Mouse (Mus musculus): ENCODE data around the gene Hecw1. TPM values are rescaled to one million over a fixed set of nuclear protein-coding genes. Genes with fewer than 3 reads are reported as not detected.

The Hecw1 gene
- polyA plus RNA-seq, 1 experiment: not detected

DNA sequence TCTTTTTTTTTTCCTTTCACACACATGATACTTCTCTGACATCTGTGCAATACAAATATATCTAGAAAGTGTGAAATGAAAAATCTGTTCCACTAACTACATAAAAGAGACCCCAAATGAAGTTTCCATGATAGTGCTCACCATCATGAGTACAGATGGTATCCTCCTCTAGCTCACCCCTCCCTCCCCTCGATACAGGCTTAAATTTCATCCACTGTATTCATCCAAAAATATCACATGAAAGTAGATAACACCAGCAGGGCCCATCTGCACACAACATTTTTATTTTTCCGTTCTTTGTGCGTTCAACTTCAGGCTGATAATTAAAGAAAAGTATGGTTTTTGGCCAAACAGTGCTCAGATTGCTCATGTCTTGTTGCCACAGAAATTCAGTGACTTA lies 5.5 kb downstream of the Hecw1 start:
- Histone ChIP-seq H3K36me3 (ENCODE audit: control insufficient read depth, insufficient read depth, low read length) (no peaks in the 10 kb centered on the region), H3K27ac (ENCODE audit: insufficient read depth, low read depth, low read length) (no peak overlapping the region), H3K4me1 (ENCODE audit: control insufficient read depth, insufficient read depth, insufficient read length, low read length) (no peaks in the 10 kb centered on the region), H3K4me3 (ENCODE audit: low read depth, low read length) (no peak overlapping the region), H3K27me3 (ENCODE audit: control insufficient read depth, insufficient read depth, low read length) (peaks cover 3% of the 10 kb centered on the region; the same call in 1 of the 2 replicates)
- 76% methylated on average over 3 of the region's 3 CpGs for WGBS
- TF ChIP-seq POLR2A (IDR thresholded peaks at IDR 0.05; ENCODE audit: low read depth, low read length): no peak
- TF ChIP-seq CTCF (IDR thresholded peaks at IDR 0.05; ENCODE audit: extremely low read depth, insufficient read length, insufficient replicate concordance, low read depth, low read length): no peak

DNA sequence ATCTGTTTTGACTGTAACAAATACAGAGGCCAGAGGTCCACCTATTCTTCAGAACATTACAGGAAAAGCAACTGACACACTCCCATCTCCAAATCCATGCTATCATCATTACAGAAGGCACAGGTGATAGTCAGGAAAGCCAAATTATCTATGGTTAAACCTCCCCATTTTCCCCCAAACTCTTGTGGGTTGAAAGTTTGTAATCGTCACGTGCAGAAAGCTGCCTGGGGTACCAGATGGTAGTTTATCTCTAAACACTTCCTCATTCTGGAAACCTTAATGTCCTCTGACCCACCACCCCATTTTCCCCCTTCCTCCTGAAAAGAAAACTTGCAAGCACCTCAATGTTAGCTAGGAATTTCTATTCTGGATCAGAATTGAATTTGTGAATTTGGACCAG lies 7.9 kb downstream of the Hecw1 start:
- no peaks in the 10 kb centered on the region for H3K4me1 ChIP-seq (ENCODE audit: control insufficient read depth, insufficient read depth, insufficient read length, low read length)
- no peak overlapping the region for H3K4me3 ChIP-seq (ENCODE audit: low read depth, low read length)
- H3K36me3 ChIP-seq (ENCODE audit: control insufficient read depth, insufficient read depth, low read length): no peaks in the 10 kb centered on the region
- TF ChIP-seq POLR2A (IDR thresholded peaks at IDR 0.05; ENCODE audit: low read depth, low read length) (no peak), CTCF (IDR thresholded peaks at IDR 0.05; ENCODE audit: extremely low read depth, insufficient read length, insufficient replicate concordance, low read depth, low read length) (no peak)
- H3K27me3 ChIP-seq (ENCODE audit: control insufficient read depth, insufficient read depth, low read length): no peaks in the 10 kb centered on the region
- 69% methylated on average over 2 of the region's 2 CpGs for WGBS
- H3K27ac ChIP-seq (ENCODE audit: insufficient read depth, low read depth, low read length): no peak overlapping the region

DNA sequence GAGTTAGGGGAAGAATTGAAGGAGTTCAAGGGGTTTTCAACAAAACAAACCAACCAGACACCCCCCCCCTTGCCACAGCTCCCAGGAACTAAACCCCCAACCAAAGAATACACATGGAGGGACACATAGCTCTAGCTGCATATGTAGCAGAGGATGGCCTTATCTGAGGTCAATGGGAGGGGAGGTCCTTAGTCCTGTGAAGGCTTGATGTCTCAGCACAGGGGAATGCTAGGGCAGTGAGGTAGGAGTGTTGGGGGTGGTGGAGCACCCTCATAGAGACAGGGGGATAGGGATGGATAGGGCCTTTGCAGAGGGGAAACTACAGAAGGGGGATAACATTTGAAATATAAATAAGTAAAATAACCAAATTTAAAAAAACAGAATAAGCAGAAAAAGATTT lies 9.1 kb downstream of the Hecw1 start:
- Histone ChIP-seq H3K4me3 (ENCODE audit: low read depth, low read length) (no peak overlapping the region), H3K4me1 (ENCODE audit: control insufficient read depth, insufficient read depth, insufficient read length, low read length) (no peaks in the 10 kb centered on the region), H3K27ac (ENCODE audit: insufficient read depth, low read depth, low read length) (no peak overlapping the region), H3K27me3 (ENCODE audit: control insufficient read depth, insufficient read depth, low read length) (no peaks in the 10 kb centered on the region), H3K36me3 (ENCODE audit: control insufficient read depth, insufficient read depth, low read length) (no peaks in the 10 kb centered on the region)
- TF ChIP-seq POLR2A (IDR thresholded peaks at IDR 0.05; ENCODE audit: low read depth, low read length) (no peak), CTCF (IDR thresholded peaks at IDR 0.05; ENCODE audit: extremely low read depth, insufficient read length, insufficient replicate concordance, low read depth, low read length) (no peak)

DNA sequence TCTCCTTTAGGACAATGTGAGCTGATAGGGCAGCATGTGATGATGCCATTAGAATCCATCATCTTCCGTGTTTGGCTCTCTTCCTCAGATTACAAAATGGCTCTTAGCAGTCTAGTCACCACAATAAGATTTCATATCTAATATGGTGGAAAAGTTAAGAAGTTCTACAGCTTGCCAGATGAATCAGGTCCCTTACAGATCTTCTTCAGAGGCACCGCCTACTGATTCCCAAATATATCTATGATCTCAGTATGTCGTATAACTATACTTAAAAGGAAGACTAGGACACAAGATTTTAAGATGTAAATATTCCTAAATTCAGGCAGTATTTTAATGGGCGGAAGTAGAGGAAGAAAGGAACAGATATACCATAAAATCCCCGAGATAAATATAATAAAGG lies 16.3 kb downstream of the Hecw1 start:
- no peaks in the 10 kb centered on the region for H3K27me3 ChIP-seq (ENCODE audit: control insufficient read depth, insufficient read depth, low read length)
- TF ChIP-seq CTCF (IDR thresholded peaks at IDR 0.05; ENCODE audit: extremely low read depth, insufficient read length, insufficient replicate concordance, low read depth, low read length): no peak
- TF ChIP-seq POLR2A (IDR thresholded peaks at IDR 0.05; ENCODE audit: low read depth, low read length): no peak
- no peaks in the 10 kb centered on the region for H3K36me3 ChIP-seq (ENCODE audit: control insufficient read depth, insufficient read depth, low read length)
- H3K4me3 ChIP-seq (ENCODE audit: low read depth, low read length): no peak overlapping the region
- H3K27ac ChIP-seq (ENCODE audit: insufficient read depth, low read depth, low read length): no peak overlapping the region
- H3K4me1 ChIP-seq (ENCODE audit: control insufficient read depth, insufficient read depth, insufficient read length, low read length): no peaks in the 10 kb centered on the region
- WGBS: 85% methylated on average over 5 of the region's 5 CpGs

DNA sequence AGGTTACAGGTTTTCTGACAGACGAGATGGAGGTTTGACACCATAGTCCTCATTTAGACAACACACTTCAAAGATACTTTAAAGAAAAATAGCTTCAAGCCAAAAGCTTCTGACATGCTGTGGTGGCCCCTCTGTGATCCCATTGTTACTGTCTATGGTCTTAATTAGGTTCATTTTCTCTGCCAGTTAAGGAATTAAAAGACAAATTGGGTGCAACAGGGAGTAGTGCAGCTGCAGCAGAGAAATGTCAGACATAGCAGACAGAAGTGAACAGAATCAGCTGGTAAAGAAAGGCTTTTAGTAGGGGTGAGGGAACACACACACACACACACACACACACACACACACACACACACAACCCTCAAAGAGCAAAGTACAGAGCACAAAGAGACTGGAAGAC lies 22.8 kb downstream of the Hecw1 start:
- 43% methylated on average over 1 of the region's 1 CpGs for WGBS
- Histone ChIP-seq H3K4me3 (ENCODE audit: low read depth, low read length) (no peak overlapping the region), H3K27me3 (ENCODE audit: control insufficient read depth, insufficient read depth, low read length) (no peaks in the 10 kb centered on the region), H3K4me1 (ENCODE audit: control insufficient read depth, insufficient read depth, insufficient read length, low read length) (no peaks in the 10 kb centered on the region), H3K27ac (ENCODE audit: insufficient read depth, low read depth, low read length) (no peak overlapping the region), H3K36me3 (ENCODE audit: control insufficient read depth, insufficient read depth, low read length) (no peaks in the 10 kb centered on the region)
- TF ChIP-seq POLR2A (IDR thresholded peaks at IDR 0.05; ENCODE audit: low read depth, low read length) (no peak), CTCF (IDR thresholded peaks at IDR 0.05; ENCODE audit: extremely low read depth, insufficient read length, insufficient replicate concordance, low read depth, low read length) (no peak)

DNA sequence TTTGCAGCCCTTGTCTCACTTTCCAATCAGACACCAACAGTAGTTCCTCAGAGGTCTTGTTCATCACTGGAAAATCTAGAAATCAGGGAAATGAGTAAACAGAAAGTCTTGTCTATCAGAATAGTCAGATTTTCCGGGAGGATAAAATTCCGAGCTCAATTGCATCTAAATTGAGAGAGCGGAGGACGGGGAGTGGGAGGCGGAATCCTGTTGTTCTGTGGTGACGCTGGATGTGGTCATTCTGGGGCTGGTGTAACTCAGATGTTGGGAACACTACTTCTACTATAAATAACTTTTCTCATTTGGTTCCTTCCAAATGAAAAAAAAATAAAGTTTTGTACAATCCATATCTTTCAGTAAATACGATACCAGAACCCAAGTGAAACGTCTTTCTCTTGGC lies 24.2 kb downstream of the Hecw1 start:
- Histone ChIP-seq H3K4me1 (ENCODE audit: control insufficient read depth, insufficient read depth, insufficient read length, low read length) (no peaks in the 10 kb centered on the region), H3K36me3 (ENCODE audit: control insufficient read depth, insufficient read depth, low read length) (no peaks in the 10 kb centered on the region), H3K4me3 (ENCODE audit: low read depth, low read length) (no peak overlapping the region), H3K27ac (ENCODE audit: insufficient read depth, low read depth, low read length) (no peak overlapping the region), H3K27me3 (ENCODE audit: control insufficient read depth, insufficient read depth, low read length) (no peaks in the 10 kb centered on the region)
- 87% methylated on average over 8 of the region's 8 CpGs for WGBS
- TF ChIP-seq CTCF (IDR thresholded peaks at IDR 0.05; ENCODE audit: extremely low read depth, insufficient read length, insufficient replicate concordance, low read depth, low read length): no peak
- no peak for TF ChIP-seq POLR2A (IDR thresholded peaks at IDR 0.05; ENCODE audit: low read depth, low read length)

DNA sequence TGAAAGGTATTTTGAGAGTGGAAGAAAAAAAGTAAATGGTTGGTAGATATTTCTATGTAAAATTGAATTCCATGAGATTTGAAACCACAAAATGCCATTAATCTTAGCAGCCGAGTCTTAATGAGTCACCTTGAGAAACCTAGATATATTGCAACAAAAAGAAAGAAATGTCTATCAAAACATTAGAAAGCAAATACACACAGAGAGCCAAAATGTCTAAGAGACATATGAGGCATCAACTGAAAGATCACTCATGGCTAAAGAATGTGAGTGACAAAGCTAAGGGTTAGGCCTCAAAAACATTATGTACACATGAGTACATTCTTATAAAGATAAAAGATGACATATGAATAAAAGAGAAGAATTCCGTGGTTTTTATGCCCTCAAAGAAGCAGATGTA lies 26.1 kb downstream of the Hecw1 start:
- 55% methylated on average over 2 of the region's 2 CpGs for WGBS
- Histone ChIP-seq H3K36me3 (ENCODE audit: control insufficient read depth, insufficient read depth, low read length) (no peaks in the 10 kb centered on the region), H3K27ac (ENCODE audit: insufficient read depth, low read depth, low read length) (no peak overlapping the region), H3K27me3 (ENCODE audit: control insufficient read depth, insufficient read depth, low read length) (no peaks in the 10 kb centered on the region), H3K4me1 (ENCODE audit: control insufficient read depth, insufficient read depth, insufficient read length, low read length) (no peaks in the 10 kb centered on the region), H3K4me3 (ENCODE audit: low read depth, low read length) (no peak overlapping the region)
- no peak for TF ChIP-seq POLR2A (IDR thresholded peaks at IDR 0.05; ENCODE audit: low read depth, low read length)
- TF ChIP-seq CTCF (IDR thresholded peaks at IDR 0.05; ENCODE audit: extremely low read depth, insufficient read length, insufficient replicate concordance, low read depth, low read length): no peak

DNA sequence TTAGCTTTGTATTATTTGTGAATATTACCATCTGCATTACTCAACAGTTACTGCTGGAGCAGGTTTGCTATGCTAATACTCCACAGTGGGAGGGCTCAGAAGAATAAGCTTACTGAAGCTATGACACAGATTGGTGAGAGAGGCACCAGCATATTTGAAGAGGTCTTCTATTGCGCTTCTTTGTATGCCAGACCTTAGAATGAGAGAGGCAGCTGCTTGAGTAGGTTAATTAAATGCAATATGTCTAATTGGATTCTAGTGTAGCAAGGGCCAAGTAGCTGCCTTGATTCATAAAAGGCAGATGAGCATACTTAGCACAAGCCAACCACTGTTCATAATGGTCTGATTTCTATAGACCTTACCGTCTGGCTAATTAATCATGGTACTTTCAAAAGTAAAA lies 35.2 kb downstream of the Hecw1 start:
- no peak for TF ChIP-seq CTCF (IDR thresholded peaks at IDR 0.05; ENCODE audit: extremely low read depth, insufficient read length, insufficient replicate concordance, low read depth, low read length)
- no peak for TF ChIP-seq POLR2A (IDR thresholded peaks at IDR 0.05; ENCODE audit: low read depth, low read length)
- Histone ChIP-seq H3K27me3 (ENCODE audit: control insufficient read depth, insufficient read depth, low read length) (no peaks in the 10 kb centered on the region), H3K27ac (ENCODE audit: insufficient read depth, low read depth, low read length) (no peak overlapping the region), H3K36me3 (ENCODE audit: control insufficient read depth, insufficient read depth, low read length) (no peaks in the 10 kb centered on the region), H3K4me1 (ENCODE audit: control insufficient read depth, insufficient read depth, insufficient read length, low read length) (no peaks in the 10 kb centered on the region), H3K4me3 (ENCODE audit: low read depth, low read length) (no peak overlapping the region)
- 92% methylated on average over 2 of the region's 2 CpGs for WGBS
